Mouse (Mus musculus): ENCODE measurements around the gene Abcb11. TPM values are rescaled to one million over a fixed set of nuclear protein-coding genes. Genes with fewer than 3 reads are reported as not detected.

Gene Abcb11
- polyA plus RNA-seq, 1 experiment: 0.39 TPM

GRCm38 (mm10) chr2:69264069-69264618 is 78.3 kb downstream of the Abcb11 start:
- DNase-seq (ENCODE audit: low spot score): no peak

DNA sequence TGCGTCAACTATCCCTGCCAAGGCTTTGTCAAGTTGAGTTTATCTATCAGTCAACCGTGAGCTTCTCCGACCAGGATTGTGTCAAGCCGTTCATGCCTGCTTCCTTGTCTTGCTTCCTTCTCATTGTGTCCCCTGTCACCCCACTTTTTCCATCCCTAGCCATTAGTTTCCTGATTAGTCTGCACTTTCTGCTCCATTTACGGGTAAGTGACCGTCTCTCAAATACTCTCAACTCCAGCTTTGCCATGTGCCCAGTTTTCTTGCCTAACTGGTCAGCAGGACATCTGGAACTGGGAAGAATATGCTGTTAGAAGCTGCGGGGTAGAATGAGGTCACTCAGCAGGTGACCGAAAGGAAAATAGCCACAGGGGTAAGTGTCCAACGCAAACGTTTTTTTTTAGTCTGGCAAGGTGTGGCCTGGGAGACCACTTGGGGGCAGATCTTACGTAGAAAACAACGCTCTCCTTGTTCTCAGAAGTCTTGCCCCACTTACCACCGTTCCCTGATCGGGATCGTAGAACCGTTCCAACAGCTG is 94.1 kb downstream of the Abcb11 start:
- DNase-seq (ENCODE audit: low spot score): no peak

GRCm38 (mm10) chr2:69247081-69247480 is 95.3 kb downstream of the Abcb11 start:
- DNase-seq (ENCODE audit: low spot score): no peak

GRCm38 (mm10) chr2:69244924-69245323 is 97.5 kb downstream of the Abcb11 start:
- no peak for DNase-seq (ENCODE audit: low spot score)

DNA sequence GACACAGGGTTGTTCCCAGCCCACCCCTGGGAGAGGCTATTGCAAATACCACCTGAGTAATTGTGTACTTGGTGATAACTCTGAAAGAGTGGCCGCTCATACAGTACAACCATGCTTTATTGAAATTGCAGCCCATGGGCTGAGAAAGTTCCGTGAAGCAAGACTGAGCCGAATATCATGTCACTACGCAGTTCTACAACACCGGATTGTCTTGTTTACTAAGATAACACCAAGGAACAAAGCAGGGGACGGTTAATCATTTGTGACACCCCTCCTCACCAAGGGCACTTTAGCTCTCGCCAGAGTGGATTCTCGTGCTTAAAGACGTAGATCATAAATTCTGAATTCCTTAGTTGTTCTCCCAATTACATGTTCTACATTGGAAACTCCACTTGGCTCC is 103.1 kb downstream of the Abcb11 start:
- DNase-seq (ENCODE audit: low spot score): no peak

DNA sequence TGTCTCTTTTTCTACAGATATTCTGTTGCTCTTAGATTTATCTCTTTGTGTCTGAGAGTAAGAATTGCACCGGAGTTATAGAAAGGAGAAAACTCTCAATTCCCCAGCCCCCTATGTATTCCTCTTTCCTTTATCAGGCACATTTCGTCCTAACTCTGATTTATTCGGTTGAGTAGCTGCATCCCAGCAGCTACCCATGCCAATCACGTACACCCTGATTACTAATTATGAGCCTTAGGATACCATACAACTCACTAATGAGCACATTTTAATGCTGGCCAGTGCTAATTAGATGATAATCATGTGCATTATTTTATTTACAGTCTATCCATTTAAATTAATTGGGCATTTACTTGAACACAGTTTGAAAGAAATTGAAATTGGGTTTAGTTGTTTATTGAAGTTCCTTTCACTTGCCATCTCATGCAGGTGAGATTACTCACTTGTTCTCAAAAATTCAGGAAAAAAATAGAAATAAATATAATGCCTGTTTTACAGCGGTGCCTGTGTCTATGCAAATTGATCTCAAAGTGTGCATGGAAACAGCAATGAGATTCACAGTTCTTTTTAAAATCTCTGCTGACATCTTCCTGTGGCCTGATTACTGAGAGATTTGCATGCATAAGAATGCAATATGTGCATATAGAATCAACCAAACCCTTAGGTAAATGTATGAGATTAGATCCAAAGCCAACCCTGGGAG is 107.3 kb downstream of the Abcb11 start:
- no peak for DNase-seq (ENCODE audit: low spot score)

DNA sequence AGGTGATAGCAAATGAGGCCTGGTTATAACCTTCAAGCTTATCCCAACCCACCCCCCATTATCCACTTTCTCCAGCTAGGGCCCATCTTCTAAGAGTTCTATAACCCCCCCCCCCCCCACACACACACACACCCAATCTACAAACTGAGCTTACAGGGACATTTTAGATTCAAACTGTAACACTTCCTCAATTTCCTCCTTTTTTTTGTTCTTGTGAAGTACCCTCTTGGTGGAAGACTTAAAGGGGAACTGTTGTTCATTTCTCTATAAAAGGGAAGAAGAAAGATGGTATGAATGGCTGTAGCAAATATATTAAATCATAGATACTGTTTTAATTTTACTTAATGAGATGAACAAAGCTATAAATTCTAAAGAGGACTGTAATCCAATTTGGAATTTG is 110.3 kb downstream of the Abcb11 start:
- no peak for DNase-seq (ENCODE audit: low spot score)

GRCm38 (mm10) chr2:69230137-69230536 is 112.3 kb downstream of the Abcb11 start:
- no peak for DNase-seq (ENCODE audit: low spot score)

DNA sequence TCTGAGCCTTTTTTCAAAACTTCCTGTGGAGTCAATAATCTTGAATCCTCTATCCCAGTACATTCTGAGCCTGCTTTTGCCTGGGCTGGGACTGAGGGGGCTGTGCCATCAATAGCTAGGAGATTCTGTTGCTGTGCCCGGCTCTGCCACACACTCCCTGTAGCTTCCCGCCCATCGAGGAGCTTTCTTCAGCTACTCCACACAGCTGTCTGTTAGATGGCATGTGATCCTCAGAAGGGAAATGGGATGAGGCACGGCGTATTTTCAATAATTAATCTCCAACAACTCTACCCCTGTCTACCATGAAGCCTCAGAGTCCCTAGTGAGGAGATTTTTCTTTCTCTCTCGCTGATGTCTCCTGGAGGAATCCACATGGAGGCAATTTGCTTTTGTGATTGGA is 113.8 kb downstream of the Abcb11 start:
- DNase-seq (ENCODE audit: low spot score): no peak

DNA sequence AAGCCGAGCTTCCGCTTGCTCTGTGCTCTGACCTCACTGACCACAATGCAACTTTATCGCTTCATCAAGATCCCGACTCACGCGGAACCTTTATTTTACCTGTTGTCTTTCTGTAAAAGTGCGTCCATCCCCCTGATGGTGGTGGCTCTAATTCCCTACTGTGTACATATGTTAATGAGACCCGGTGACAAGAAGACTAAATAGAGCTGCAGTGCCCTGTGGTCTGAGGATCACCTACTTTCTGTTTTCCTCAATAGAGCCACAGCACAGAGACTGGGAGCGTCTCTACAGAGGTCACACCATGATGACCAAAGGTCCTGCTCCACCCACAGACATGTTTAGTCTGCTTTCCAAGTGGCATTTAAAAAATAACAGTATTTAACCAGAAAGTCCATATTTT is 115.5 kb downstream of the Abcb11 start:
- no peak for DNase-seq (ENCODE audit: low spot score)

GRCm38 (mm10) chr2:69224724-69225123 is 117.7 kb downstream of the Abcb11 start:
- no peak for DNase-seq (ENCODE audit: low spot score)

- no peak for DNase-seq (ENCODE audit: low spot score)
These were observed 119.6 kb downstream of the Abcb11 start for GRCm38 (mm10) chr2:69222815-69223214.

GRCm38 (mm10) chr2:69221868-69222416 is 120.5 kb downstream of the Abcb11 start:
- no peak for DNase-seq (ENCODE audit: low spot score)

GRCm38 (mm10) chr2:69215242-69215641 is 127.2 kb downstream of the Abcb11 start:
- DNase-seq (ENCODE audit: low spot score): no peak

DNA sequence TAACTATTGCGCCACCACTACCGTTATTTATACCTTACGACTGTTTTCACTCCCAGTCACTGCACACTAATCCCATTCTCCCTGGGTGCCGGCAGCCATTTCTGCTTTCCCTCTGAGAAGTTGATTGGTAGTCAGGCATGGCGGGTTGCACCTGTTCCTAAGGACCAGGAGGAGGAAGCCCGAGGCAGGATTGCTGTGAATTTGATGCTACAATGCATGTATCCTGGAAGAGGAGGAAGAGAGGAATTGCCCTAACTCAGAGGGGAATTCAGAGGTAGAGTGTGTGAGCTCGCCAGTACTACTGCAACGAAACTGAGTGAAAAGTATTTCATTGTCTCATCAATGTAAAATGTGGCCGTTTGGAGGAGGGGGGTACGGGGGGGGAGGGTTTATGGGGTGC is 129.8 kb downstream of the Abcb11 start:
- DNase-seq (ENCODE audit: low spot score): no peak

DNA sequence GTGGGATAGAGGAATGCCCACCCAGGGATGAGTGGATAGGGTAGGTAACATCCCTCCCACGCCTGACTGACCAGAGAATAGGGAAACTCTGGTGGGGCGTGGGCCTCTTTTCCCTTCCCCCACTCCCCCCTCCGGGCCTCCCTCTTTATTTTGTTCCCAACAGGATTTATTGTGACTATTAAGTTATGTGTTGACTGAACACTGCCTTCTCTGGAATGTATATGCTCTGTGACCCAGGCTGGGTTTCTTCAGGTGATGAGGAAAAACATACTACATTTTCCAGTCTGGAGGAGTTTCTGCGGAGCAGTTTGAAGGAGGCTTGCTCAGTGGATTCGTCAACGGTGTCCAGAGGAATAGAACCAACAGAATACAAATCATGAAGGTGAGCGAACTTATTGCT is 131.6 kb downstream of the Abcb11 start, which contains the start of gene G6pc2:
Gene G6pc2, plus strand, starts transcription at position 301 of the 400 bp plus-strand sequence.
- no peak for DNase-seq (ENCODE audit: low spot score)

GRCm38 (mm10) chr2:69209684-69210083 is 132.7 kb downstream of the Abcb11 start:
- DNase-seq (ENCODE audit: low spot score): no peak

DNA sequence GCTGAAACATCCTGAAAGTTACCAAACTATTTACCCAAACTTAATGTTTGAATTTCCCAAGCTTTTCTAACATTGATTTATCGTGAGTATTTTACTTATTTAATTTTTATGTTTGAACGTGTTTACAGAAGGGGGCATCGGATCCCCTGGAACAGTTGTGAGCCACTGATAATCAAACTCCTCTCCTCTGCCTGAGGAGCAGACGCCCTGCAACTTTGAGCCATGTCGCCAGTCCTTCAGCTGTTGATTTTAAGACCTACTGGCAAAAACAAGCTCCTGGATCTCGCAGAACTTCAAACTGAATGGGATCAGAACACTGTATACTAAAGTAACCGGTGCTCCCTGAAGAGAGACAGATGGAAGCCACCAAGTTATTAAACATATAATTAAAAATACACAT is 135.9 kb downstream of the Abcb11 start:
- no peak for DNase-seq (ENCODE audit: low spot score)

GRCm38 (mm10) chr2:69205791-69206351 is 136.5 kb downstream of the Abcb11 start, which contains the start of gene Spc25:
TSS of gene Spc25 (minus strand) at chr2:69206194.
- DNase-seq (ENCODE audit: low spot score): peak; percentile 63

GRCm38 (mm10) chr2:69205185-69205584 is 137.2 kb downstream of the Abcb11 start:
- no peak for DNase-seq (ENCODE audit: low spot score)

DNA sequence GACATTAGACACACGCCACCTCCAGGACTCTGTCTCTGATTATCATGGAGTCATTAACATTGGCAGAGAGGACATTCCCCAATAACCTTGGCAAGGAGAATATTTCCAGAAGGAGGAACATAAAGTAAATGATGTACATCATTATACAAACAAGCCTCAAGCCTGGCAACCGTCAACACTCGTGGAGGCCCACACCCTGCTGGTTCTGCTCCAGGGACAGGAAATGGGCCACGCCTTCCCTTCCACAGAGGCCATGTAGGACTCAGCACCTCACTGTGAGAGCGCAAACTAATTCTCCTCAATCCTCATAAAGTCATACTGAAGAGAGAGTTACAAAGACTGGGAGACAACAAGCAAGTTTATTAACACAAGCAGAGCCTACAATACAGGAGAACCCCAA is 148.9 kb downstream of the Abcb11 start:
- no peak for DNase-seq (ENCODE audit: low spot score)

- DNase-seq (ENCODE audit: low spot score): no peak
These were observed 151.4 kb downstream of the Abcb11 start for GRCm38 (mm10) chr2:69191059-69191458.

GRCm38 (mm10) chr2:69189222-69189621 is 153.2 kb downstream of the Abcb11 start:
- no peak for DNase-seq (ENCODE audit: low spot score)
